Mouse (Mus musculus) stomach, embryonic 14.5 days (tissue): ENCODE measurements around the gene Gm13288. TPM values are rescaled to one million over a fixed set of nuclear protein-coding genes. Genes with fewer than 3 reads are reported as not detected.
"Not testable (repeated sequence)": the region's sequence is repeated elsewhere in the genome, so short reads cannot be mapped to it uniquely, and the experiment has no call there.

ENCODE experiments used
- ATAC-seq: fragments of 200-750 bp; cut with Nextera tagmentation; 2 replicates; pipeline ENCODE4 v1.8.0; 2017; ENCODE audit warnings: low read depth, moderate TSS enrichment; ENCODE audit not compliant: insufficient number of reproducible peaks, insufficient read depth, low FRiP score
- H3K27ac ChIP-seq: fragments of 300-500 bp; sonication (generic); 2 replicates; pipeline ENCODE4 v1.5.1; 2014; ENCODE audit warnings: mild to moderate bottlenecking, low read length, moderate library complexity, mixed read lengths
- H3K27me3 ChIP-seq: fragments of 300-500 bp; sonication (generic); 2 replicates; pipeline ENCODE4 v1.6.1; 2014; ENCODE audit warnings: low read length, control low read depth, mixed read lengths; ENCODE audit not compliant: control insufficient read depth, insufficient read depth
- H3K36me3 ChIP-seq: fragments of 300-500 bp; sonication (generic); 2 replicates; pipeline ENCODE4 v1.6.1; 2014; ENCODE audit warnings: mild to moderate bottlenecking, control low read depth, low read length, moderate library complexity, mixed read lengths; ENCODE audit not compliant: control insufficient read depth, insufficient read depth
- H3K4me1 ChIP-seq: fragments of 300-500 bp; sonication (generic); 2 replicates; pipeline ENCODE4 v1.6.1; 2014; ENCODE audit warnings: low read length, control low read depth, mixed read lengths; ENCODE audit not compliant: control insufficient read depth, insufficient read depth
- H3K4me2 ChIP-seq: fragments of 300-500 bp; sonication (generic); replicated peaks from 2 replicates; pipeline ENCODE4 v1.6.1; 2014; ENCODE audit warnings: low read depth, low read length, control low read depth
- H3K4me3 ChIP-seq: fragments of 300-500 bp; sonication (generic); 2 replicates; pipeline ENCODE4 v1.5.1; 2014; ENCODE audit warnings: low read depth, low read length, control low read depth
- H3K9ac ChIP-seq: fragments of 300-500 bp; sonication (generic); replicated peaks from 2 replicates; pipeline ENCODE4 v1.6.1; 2014; ENCODE audit warnings: low read depth, mild to moderate bottlenecking, control low read depth, low read length, moderate library complexity, mixed read lengths
- H3K9me3 ChIP-seq: fragments of 300-500 bp; sonication (generic); 2 replicates; pipeline ENCODE4 v1.6.1; 2016; ENCODE audit warnings: low read depth, low read length, control low read depth; ENCODE audit not compliant: control insufficient read depth
- WGBS: fragments of 180-500 bp; shearing (Covaris S2); extraction: QIAGEN DNeasy Blood & Tissue Kit; methylation state at CpG from one replicate; pipeline ENCODE4 v1.1.7; 2014; 5-methylcytosine and 5-hydroxymethylcytosine counted together
- polyA plus RNA-seq: library from polyadenylated mRNA; unstranded; fragments of >200 nt; fragmentation: Nextera tagmentation; extraction: Ambion mirVana; gene quantifications from 2 replicates; pipeline ENCODE4 v1.2.1, GENCODE M21; 2014

Gene Gm13288
- polyA plus RNA-seq, 1 experiment from 2014 or later, result not detected

DNA sequence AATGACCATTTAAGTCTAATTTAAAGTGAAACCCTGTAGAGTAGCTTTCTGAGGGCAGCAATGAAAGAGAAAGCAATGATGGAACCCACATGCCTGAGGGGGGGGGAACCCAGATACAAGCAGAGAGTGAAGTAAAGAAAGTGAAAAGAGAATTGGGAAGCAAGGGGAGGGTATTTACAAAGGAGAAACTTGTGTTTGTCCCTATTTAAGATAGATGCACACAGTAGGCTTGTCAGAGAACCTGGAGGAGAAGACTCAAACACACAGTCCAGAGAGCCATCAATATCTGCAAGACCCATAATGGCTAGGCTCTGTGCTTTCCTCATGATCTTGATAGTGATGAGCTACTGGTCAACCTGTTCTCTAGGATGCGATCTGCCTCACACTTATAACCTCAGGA is 14.3 kb downstream of the Gm13288 start, which contains the start of gene Ifna11:
Gene Ifna11 (plus strand): TSS at position 301 of the 400 bp plus-strand sequence.
- Histone ChIP-seq H3K4me1 (no peaks in the 10 kb centered on the region), H3K9me3 (no peaks in the 10 kb centered on the region), H3K4me2 (no peak within 1 kb of the TSS), H3K27me3 (no peaks in the 10 kb centered on the region; the same call in 1 of the 2 replicates), H3K9ac (no peak within 1 kb of the TSS), H3K36me3 (no peaks in the 10 kb centered on the region), H3K4me3 (no peak within 1 kb of the TSS), H3K27ac (no peak within 1 kb of the TSS)
- ATAC-seq, result no peak
- WGBS, result 90% methylated on average over 1 of the region's 1 CpGs

DNA sequence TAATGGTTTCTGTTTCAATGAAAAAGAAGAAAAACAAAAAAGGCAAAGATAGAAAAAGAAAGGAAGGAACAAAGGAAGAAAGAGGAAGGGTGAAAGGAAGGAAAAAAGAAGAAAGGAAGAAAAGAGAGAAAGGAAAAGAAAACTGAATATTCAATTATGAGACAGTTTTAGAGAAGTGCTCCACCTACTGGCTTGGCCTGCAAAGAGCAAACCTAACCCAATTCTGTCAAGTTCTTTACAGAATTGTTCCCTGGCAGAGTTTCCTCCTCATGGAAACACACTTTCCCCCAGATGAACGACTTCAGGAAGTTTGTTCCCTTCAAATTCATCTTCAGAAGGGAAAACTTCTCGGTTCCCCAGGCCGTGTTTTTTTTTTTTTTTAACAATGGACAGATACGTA is 17.7 kb downstream of the Gm13288 start:
- ATAC-seq, result no peak
- no peak overlapping the region for H3K4me2 ChIP-seq
- no peak overlapping the region for H3K9ac ChIP-seq
- no peak overlapping the region for H3K4me3 ChIP-seq
- H3K27me3 ChIP-seq, result no peaks in the 10 kb centered on the region; the same call in 1 of the 2 replicates
- 26% methylated on average over 4 of the region's 4 CpGs for WGBS
- no peaks in the 10 kb centered on the region for H3K9me3 ChIP-seq
- no peaks in the 10 kb centered on the region for H3K4me1 ChIP-seq
- H3K27ac ChIP-seq, result no peak overlapping the region
- H3K36me3 ChIP-seq, result no peaks in the 10 kb centered on the region

DNA sequence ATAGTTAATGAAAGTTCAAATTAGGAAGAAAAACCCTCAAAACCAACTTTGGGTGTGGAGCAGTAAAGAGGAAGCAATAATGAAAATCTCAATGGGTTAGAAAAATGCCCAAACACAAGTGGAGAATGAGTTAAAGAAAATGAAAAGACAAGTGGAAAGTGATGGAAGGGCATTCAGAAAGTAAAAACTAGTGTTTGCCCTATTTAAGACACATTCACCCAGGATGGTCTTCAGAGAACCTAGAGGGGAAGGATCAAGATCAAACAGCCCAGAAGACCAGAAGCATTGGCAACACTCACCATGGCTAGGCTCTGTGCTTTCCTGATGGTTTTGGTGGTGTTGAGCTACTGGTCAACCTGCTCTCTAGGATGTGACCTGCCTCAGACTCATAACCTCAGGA is 21.8 kb downstream of the Gm13288 start, which contains the start of gene Ifna6:
Gene Ifna6 (plus strand): TSS at position 301 of the 400 bp plus-strand sequence.
- ATAC-seq, H3K27ac ChIP-seq, H3K9ac ChIP-seq: not testable (repeated sequence)

DNA sequence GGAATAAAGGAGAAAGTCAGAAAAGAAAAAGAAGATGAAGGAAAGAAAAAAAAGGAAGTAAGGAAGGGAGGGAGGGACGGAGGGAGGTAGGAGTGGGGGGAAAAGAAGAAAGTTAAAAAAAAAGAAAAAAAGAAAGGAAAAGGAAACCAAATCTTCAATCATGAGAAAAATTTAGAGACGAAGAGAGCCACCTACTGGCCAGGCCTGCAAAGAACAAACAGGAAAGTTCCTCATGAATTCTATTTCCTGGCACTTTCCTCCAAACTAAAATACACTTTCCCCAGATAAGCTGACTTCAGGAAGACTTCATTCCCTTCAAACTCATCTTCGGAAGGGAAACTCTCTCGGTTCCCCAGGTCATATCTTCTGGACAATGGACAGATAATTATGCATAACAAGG is 25.2 kb downstream of the Gm13288 start:
- no peak overlapping the region for H3K4me2 ChIP-seq
- 30% methylated on average over 4 of the region's 4 CpGs for WGBS
- no peak overlapping the region for H3K27ac ChIP-seq
- no peak overlapping the region for H3K4me3 ChIP-seq
- H3K4me1 ChIP-seq, result no peaks in the 10 kb centered on the region
- H3K9ac ChIP-seq, result no peak overlapping the region
- H3K9me3 ChIP-seq, result no peaks in the 10 kb centered on the region
- H3K36me3 ChIP-seq, result no peaks in the 10 kb centered on the region
- no peak for ATAC-seq
- no peaks in the 10 kb centered on the region for H3K27me3 ChIP-seq

More for the DNA sequence above, 21.8 kb downstream of the Gm13288 start, which contains the start of gene Ifna6:
- not testable (repeated sequence) for H3K4me1 ChIP-seq, H3K9me3 ChIP-seq, H3K36me3 ChIP-seq, H3K4me2 ChIP-seq, H3K4me3 ChIP-seq, H3K27me3 ChIP-seq

DNA sequence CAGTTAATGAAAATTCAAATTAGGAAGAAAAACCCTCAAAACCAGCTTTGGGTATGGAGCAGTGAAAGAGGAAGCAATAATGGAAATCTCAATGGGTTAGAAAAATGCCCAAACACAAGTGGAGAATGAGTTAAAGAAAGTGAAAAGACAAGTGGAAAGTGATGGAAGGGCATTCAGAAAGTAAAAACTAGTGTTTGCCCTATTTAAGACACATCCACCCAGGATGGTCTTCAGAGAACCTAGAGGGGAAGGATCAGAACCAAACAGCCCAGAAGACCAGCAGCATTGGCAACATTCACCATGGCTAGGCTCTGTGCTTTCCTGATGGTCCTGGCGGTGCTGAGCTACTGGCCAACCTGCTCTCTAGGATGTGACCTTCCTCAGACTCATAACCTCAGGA is 29.9 kb downstream of the Gm13288 start, which contains the start of gene Ifna5:
Gene Ifna5 (plus strand): TSS at position 301 of the 400 bp plus-strand sequence.
- H3K27ac ChIP-seq, H3K9me3 ChIP-seq, H3K4me2 ChIP-seq, H3K4me3 ChIP-seq, H3K4me1 ChIP-seq, ATAC-seq, H3K36me3 ChIP-seq, H3K9ac ChIP-seq, H3K27me3 ChIP-seq: not testable (repeated sequence)
- WGBS, result 64% methylated on average over 1 of the region's 1 CpGs

DNA sequence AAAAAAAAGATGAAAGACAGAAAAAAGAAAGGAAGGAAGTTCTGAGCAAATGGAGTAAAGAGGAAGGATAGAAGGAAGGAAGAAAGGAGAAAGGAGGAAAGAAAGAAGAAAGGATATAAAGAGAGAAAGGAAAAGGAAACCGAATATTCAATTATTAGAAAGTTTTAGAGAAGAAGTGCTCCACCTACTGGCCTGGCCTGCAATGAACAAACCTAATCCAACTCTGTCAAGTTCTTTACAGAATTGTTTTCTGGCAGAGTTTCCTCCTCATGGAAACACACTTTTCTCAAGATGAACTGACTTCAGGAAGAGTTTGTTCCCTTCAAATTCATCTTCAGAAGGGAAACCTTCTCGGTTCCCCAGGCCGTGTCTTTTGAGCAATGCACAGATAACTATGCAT is 33.5 kb downstream of the Gm13288 start:
- Histone ChIP-seq H3K4me2 (no peak overlapping the region), H3K4me3 (no peak overlapping the region), H3K9ac (no peak overlapping the region), H3K27me3 (no peaks in the 10 kb centered on the region), H3K36me3 (no peaks in the 10 kb centered on the region), H3K4me1 (no peaks in the 10 kb centered on the region), H3K27ac (no peak overlapping the region), H3K9me3 (no peaks in the 10 kb centered on the region)
- 49% methylated on average over 3 of the region's 3 CpGs for WGBS
- no peak for ATAC-seq

DNA sequence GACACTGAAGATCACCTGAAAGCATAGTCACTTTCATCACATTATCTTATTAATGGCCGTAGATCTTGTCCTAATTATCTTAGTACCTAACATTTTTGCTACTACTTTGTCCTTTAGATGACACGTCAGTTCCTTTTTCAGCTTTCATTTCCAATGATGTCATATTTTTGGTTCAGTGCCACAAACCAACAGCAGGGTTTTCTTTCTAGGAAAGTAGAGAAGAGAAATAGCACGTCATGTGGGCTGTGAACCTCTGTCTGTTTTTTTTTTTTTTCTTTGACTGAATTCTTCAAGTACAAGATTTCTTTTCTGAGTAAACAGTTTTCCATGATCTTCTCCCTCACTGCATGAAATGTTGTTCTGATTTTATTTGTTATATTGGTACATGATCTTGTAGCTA is 34.7 kb downstream of the Gm13288 start:
- 75% methylated on average over 3 of the region's 3 CpGs for whole genome bisulfite sequencing
- Histone ChIP-seq H3K4me1 (no peaks in the 10 kb centered on the region), H3K4me3 (no peak overlapping the region), H3K27me3 (no peaks in the 10 kb centered on the region), H3K9me3 (no peaks in the 10 kb centered on the region), H3K27ac (no peak overlapping the region), H3K9ac (no peak overlapping the region), H3K36me3 (no peaks in the 10 kb centered on the region), H3K4me2 (no peak overlapping the region)
- ATAC-seq, result no peak

DNA sequence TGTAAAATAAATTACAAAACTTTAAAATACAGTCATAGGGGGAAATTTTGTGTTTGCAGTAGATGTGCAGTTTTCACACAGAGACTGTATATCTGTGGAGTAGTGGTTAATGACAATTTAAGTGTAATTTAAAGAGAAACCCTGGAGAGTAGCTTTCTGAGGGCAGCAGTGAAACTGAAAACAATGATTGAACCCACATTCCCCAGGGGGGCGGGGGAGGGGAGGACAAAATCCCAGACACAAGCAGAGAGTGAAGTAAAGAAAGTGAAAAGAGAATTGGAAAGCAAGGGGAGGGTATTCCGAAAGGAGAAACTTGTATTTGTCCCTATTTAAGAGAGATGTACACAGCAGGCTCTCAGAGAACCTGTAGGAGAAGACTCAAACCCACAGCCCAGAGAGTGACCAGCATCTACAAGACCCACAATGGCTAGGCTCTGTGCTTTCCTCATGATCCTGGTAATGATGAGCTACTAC is 36.1 kb downstream of the Gm13288 start, which contains the start of gene Ifna4:
Gene Ifna4 (plus strand): TSS at position 424 of the 474 bp plus-strand sequence.
- H3K36me3 ChIP-seq, result no peaks in the 10 kb centered on the region
- H3K4me2 ChIP-seq, result no peak within 1 kb of the TSS
- no peaks in the 10 kb centered on the region for H3K27me3 ChIP-seq
- no peaks in the 10 kb centered on the region for H3K4me1 ChIP-seq
- WGBS, result 63% methylated on average over 2 of the region's 2 CpGs
- ATAC-seq, result no peak
- no peak within 1 kb of the TSS for H3K27ac ChIP-seq
- no peaks in the 10 kb centered on the region for H3K9me3 ChIP-seq
- no peak within 1 kb of the TSS for H3K9ac ChIP-seq
- no peak within 1 kb of the TSS for H3K4me3 ChIP-seq

DNA sequence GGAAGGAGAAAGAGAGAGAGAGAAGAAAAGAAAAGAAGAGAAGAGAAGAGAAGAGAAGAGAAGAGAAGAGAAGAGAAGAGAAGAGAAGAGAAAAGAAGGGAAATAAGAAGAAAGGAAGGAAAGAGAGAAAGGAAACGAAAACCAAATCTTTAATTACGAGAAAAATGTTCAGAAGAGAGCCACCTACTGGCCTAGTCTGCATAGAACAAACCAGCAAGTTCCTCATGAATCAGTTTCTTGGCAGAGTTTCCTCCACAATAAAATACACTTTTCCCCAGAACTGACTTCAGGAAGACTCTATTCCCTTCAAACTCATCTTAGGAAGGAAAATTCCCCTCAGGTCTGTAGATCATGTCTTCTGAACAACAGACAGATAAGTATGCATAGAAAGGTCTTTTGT is 40.0 kb downstream of the Gm13288 start:
- Histone ChIP-seq H3K4me1 (no peaks in the 10 kb centered on the region), H3K9ac (no peak overlapping the region), H3K4me3 (no peak overlapping the region), H3K4me2 (no peak overlapping the region), H3K9me3 (no peaks in the 10 kb centered on the region), H3K36me3 (no peaks in the 10 kb centered on the region), H3K27ac (no peak overlapping the region), H3K27me3 (no peaks in the 10 kb centered on the region)
- 49% methylated on average over 2 of the region's 2 CpGs for WGBS
- no peak for ATAC-seq
